Mouse (Mus musculus) brain, embryonic 14.5 days (tissue): ENCODE results near the gene Car14.

ENCODE experiments used
- CTCF ChIP-seq: fragments of 200-500 bp; IDR thresholded peaks from 2 replicates; pipeline ENCODE4 v1.5.1; 2012; ENCODE audit warnings: inconsistent platforms, mild to moderate bottlenecking, moderate library complexity, borderline replicate concordance; ENCODE audit not compliant: insufficient read depth, insufficient read length; ENCODE audit errors: extremely low read depth
- POLR2A ChIP-seq: fragments of 200-500 bp; IDR thresholded peaks from 2 replicates; pipeline ENCODE4 v1.6.1; 2012; ENCODE audit warnings: mild to moderate bottlenecking, inconsistent platforms, borderline replicate concordance; ENCODE audit not compliant: poor library complexity, insufficient read depth, insufficient read length, severe bottlenecking; ENCODE audit errors: extremely low read depth

GRCm38 (mm10) chr3:95860323-95860722 is 44.2 kb downstream of the Car14 start:
- TF ChIP-seq POLR2A: no peak
- TF ChIP-seq CTCF: no peak
